Comparison of ENCODE assay signal across 14 mouse cellular contexts in the genomic region with DNA sequence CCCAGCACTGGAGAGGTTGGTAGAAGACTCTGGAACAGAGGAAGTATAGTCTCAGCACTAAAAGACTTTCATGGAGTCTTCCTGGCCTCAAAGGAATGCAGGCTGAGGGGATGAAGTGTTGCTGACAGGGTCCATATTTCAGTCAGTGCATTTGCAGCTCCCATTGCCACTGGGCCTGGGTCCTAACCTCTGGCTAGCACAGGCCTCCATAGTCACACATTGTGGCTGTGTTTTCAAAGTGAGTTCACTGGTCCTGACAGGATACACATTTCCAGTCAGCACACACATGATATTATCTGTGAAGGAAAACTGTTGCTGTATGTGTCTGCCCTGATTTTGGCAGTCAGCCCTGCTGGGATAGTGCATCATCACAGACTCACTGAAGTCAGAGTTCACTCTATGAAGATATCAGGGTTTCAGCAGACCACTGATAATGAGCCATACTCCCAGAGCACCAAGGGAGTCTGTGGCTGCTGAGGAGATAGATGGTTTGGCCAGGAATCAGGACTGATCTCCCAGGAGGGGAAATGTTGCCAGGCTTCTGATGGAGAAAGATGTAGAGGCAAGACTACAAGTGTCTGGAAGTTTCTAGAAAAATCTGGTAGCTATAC.
DNase-seq lines count a peak whose midpoint lies in the region; ATAC-seq and TF ChIP-seq lines count a peak whose summit lies in the region.
"Had no signal": no experiment of that assay in that cellular context is flagged by ENCODE, and none has a peak within 500 bp of the region (broad histone marks: within the 10 kb centered on the region; RNA-seq: fewer than 3 reads in every experiment).

No protein-coding gene starts in this region.

- DNase-seq in gastrocnemius, adult 2 months, result peak; percentile 31
- DNase-seq in gastrocnemius, postnatal 25 days, result no peak
- DNase-seq in adipocyte (ENCODE audit: low spot score), result peak; percentile 24
- DNase-seq in midbrain, embryonic 14.5 days, result no peak
- DNase-seq in thymus, adult 18-20 months, result no peak
- DNase-seq: cerebellum, adult 8-10 months; kidney, postnatal 25 days; liver, embryonic 13.5 days; thymus, postnatal 14 days had no signal

- no peak overlapping the region for H3K27ac ChIP-seq in gastrocnemius, adult 2 months
- peak overlapping the region; percentile 50 for H3K27ac ChIP-seq in heart, embryonic 15.5 days
- peak overlapping the region; percentile 6; the same call in 1 of the 2 replicates for H3K27ac ChIP-seq in lung, embryonic 16.5 days (ENCODE audit: low read length)
- no peak overlapping the region for H3K27ac ChIP-seq in midbrain, embryonic 14.5 days (replicated peaks; ENCODE audit: low read depth, low read length)
- no peak overlapping the region for H3K27ac ChIP-seq in forebrain, embryonic 16.5 days (ENCODE audit: low read length)
- H3K27ac ChIP-seq: hindbrain, embryonic 14.5 days; liver, embryonic 13.5 days; midbrain, embryonic 15.5 days had no signal

- H3K36me3 ChIP-seq in heart, embryonic 15.5 days, result no peaks in the 10 kb centered on the region
- H3K36me3 ChIP-seq in lung, embryonic 16.5 days (ENCODE audit: control insufficient read depth, insufficient read depth, low read length), result no peaks in the 10 kb centered on the region
- H3K36me3 ChIP-seq in midbrain, embryonic 14.5 days (ENCODE audit: control insufficient read depth, insufficient read depth, low read length), result no peaks in the 10 kb centered on the region
- no peaks in the 10 kb centered on the region for H3K36me3 ChIP-seq in forebrain, embryonic 16.5 days (ENCODE audit: control insufficient read depth, insufficient read depth)
- H3K36me3 ChIP-seq: liver, embryonic 13.5 days; midbrain, embryonic 15.5 days had no signal

- H3K9me3 ChIP-seq in heart, embryonic 15.5 days (replicated peaks), result no peaks in the 10 kb centered on the region
- H3K9me3 ChIP-seq in lung, embryonic 16.5 days (ENCODE audit: control insufficient read depth, low read length), result no peaks in the 10 kb centered on the region
- H3K9me3 ChIP-seq in midbrain, embryonic 14.5 days (ENCODE audit: control insufficient read depth, low read length), result no peaks in the 10 kb centered on the region
- no peaks in the 10 kb centered on the region for H3K9me3 ChIP-seq in forebrain, embryonic 16.5 days (ENCODE audit: control insufficient read depth, low read length)
- H3K9me3 ChIP-seq: liver, embryonic 13.5 days; midbrain, embryonic 15.5 days had no signal

- no peak for TF ChIP-seq CTCF in gastrocnemius, adult 2 months (IDR thresholded peaks at IDR 0.05)

- H3K27me3 ChIP-seq in heart, embryonic 15.5 days, result no peaks in the 10 kb centered on the region
- 0 out of 2 replicates have a peak, but pooled peaks cover 3% of the 10 kb centered on the region for H3K27me3 ChIP-seq in lung, embryonic 16.5 days (ENCODE audit: control insufficient read depth, insufficient read depth, low read depth, low read length)
- H3K27me3 ChIP-seq in midbrain, embryonic 14.5 days (ENCODE audit: control insufficient read depth, insufficient read depth, low read length), result no peaks in the 10 kb centered on the region
- no peaks in the 10 kb centered on the region for H3K27me3 ChIP-seq in forebrain, embryonic 16.5 days (replicated peaks; ENCODE audit: control insufficient read depth, insufficient read depth, low read length)
- H3K27me3 ChIP-seq: liver, embryonic 13.5 days; midbrain, embryonic 15.5 days had no signal

- intact Hi-C loops in gastrocnemius, adult 2 months (cut with DNase I), result no loop called here

- H3K4me3 ChIP-seq in gastrocnemius, adult 2 months, result no peak overlapping the region
- no peak overlapping the region for H3K4me3 ChIP-seq in heart, embryonic 15.5 days
- H3K4me3 ChIP-seq in lung, embryonic 16.5 days (ENCODE audit: low read length), result no peak overlapping the region
- H3K4me3 ChIP-seq in midbrain, embryonic 14.5 days (replicated peaks; ENCODE audit: low read depth, low read length), result no peak overlapping the region
- no peak overlapping the region for H3K4me3 ChIP-seq in forebrain, embryonic 16.5 days (replicated peaks; ENCODE audit: low read length)
- H3K4me3 ChIP-seq: liver, embryonic 13.5 days; midbrain, embryonic 15.5 days had no signal

- no peak overlapping the region for H3K9ac ChIP-seq in heart, embryonic 15.5 days
- no peak overlapping the region for H3K9ac ChIP-seq in lung, embryonic 16.5 days (ENCODE audit: low read length)
- no peak overlapping the region for H3K9ac ChIP-seq in midbrain, embryonic 14.5 days (replicated peaks; ENCODE audit: low read length)
- no peak overlapping the region for H3K9ac ChIP-seq in forebrain, embryonic 16.5 days (replicated peaks; ENCODE audit: low read depth, low read length)
- H3K9ac ChIP-seq: hindbrain, embryonic 14.5 days; liver, embryonic 13.5 days; midbrain, embryonic 15.5 days had no signal

- peaks cover 9% of the 10 kb centered on the region for H3K4me1 ChIP-seq in heart, embryonic 15.5 days (replicated peaks)
- H3K4me1 ChIP-seq in lung, embryonic 16.5 days (replicated peaks; ENCODE audit: control insufficient read depth, insufficient read depth, low read length), result 0 out of 2 replicates have a peak, but pooled peaks cover 3% of the 10 kb centered on the region
- no peaks in the 10 kb centered on the region for H3K4me1 ChIP-seq in midbrain, embryonic 14.5 days (ENCODE audit: control insufficient read depth, insufficient read depth, low read length)
- H3K4me1 ChIP-seq in forebrain, embryonic 16.5 days (replicated peaks; ENCODE audit: control insufficient read depth, insufficient read depth, low read length), result no peaks in the 10 kb centered on the region
- H3K4me1 ChIP-seq: liver, embryonic 13.5 days; midbrain, embryonic 15.5 days had no signal

- H3K4me2 ChIP-seq in heart, embryonic 15.5 days, result no peak overlapping the region
- no peak overlapping the region for H3K4me2 ChIP-seq in lung, embryonic 16.5 days (ENCODE audit: low read depth, low read length)
- H3K4me2 ChIP-seq in midbrain, embryonic 14.5 days (ENCODE audit: low read length), result no peak overlapping the region
- no peak overlapping the region for H3K4me2 ChIP-seq in forebrain, embryonic 16.5 days (ENCODE audit: low read length)
- H3K4me2 ChIP-seq: hindbrain, embryonic 14.5 days; liver, embryonic 13.5 days; midbrain, embryonic 15.5 days had no signal

- ATAC-seq in heart, embryonic 15.5 days (replicated peaks; ENCODE audit: insufficient number of reproducible peaks, insufficient read depth, low FRiP score, low read depth), result peak; percentile 74
- ATAC-seq in lung, embryonic 16.5 days (ENCODE audit: low read depth), result peak; percentile 98
- ATAC-seq in midbrain, embryonic 14.5 days (ENCODE audit: low FRiP score, low TSS enrichment), result no peak
- no peak for ATAC-seq in forebrain, embryonic 16.5 days
- ATAC-seq: midbrain, embryonic 15.5 days had no signal

Comparison
In these comparisons a context has a peak if more than half of its experiments do, and no peak if none do; other contexts are left out.
1. DNase-seq: peak in gastrocnemius, adult 2 months (single experiment) and adipocyte (single experiment); none in gastrocnemius, postnatal 25 days (single experiment), midbrain, embryonic 14.5 days (single experiment) and thymus, adult 18-20 months (0 of 2).
2. H3K27ac ChIP-seq: peak in heart, embryonic 15.5 days (single experiment) and lung, embryonic 16.5 days (single experiment); none in gastrocnemius, adult 2 months (single experiment), midbrain, embryonic 14.5 days (single experiment) and forebrain, embryonic 16.5 days (single experiment).
3. ATAC-seq: peak in heart, embryonic 15.5 days (single experiment) and lung, embryonic 16.5 days (single experiment); none in midbrain, embryonic 14.5 days (single experiment) and forebrain, embryonic 16.5 days (single experiment).